Mouse (Mus musculus) kidney, adult 2 months (tissue): ENCODE data around the gene Prr3.

Source experiments
- CTCF ChIP-seq: fragments of 200-500 bp; conservative IDR thresholded peaks from 2 replicates; pipeline ENCODE4 v1.5.1; 2011; ENCODE audit warnings: low read depth, mild to moderate bottlenecking, control low read depth, low read length, moderate library complexity, mixed read lengths; ENCODE audit not compliant: insufficient read depth, insufficient read length
- POLR2A ChIP-seq: fragments of 200-500 bp; IDR thresholded peaks from one replicate; pipeline ENCODE4 v1.6.1; 2011; ENCODE audit warnings: low read depth, low read length, control low read depth

- no peak for TF ChIP-seq POLR2A
- TF ChIP-seq CTCF = no peak
These were observed 50.5 kb downstream of the Prr3 start for GRCm38 (mm10) chr17:35929534-35929933.
